Mouse (Mus musculus) liver, embryonic 11.5 days (tissue): ENCODE data around the gene Prap1. TPM values are rescaled to one million over a fixed set of nuclear protein-coding genes. Genes with fewer than 3 reads are reported as not detected.

Experiments used
- ATAC-seq: fragments of 200-750 bp; cut with Nextera tagmentation; replicated peaks from 2 replicates; pipeline ENCODE4 v1.8.0; 2017; ENCODE audit warnings: moderate number of reproducible peaks, mild to moderate bottlenecking, moderate TSS enrichment, moderate library complexity; ENCODE audit not compliant: low FRiP score
- DNase-seq: peaks from one replicate; pipeline ENCODE4 v3.0.0-alpha.2; 2017; ENCODE audit warnings: low spot score
- H3K27ac ChIP-seq: fragments of 300-500 bp; sonication (generic); 2 replicates; pipeline ENCODE4 v1.5.1; 2014; ENCODE audit warnings: mild to moderate bottlenecking, low read depth, low read length, control low read depth
- H3K27me3 ChIP-seq: fragments of 300-500 bp; sonication (generic); replicated peaks from 2 replicates; pipeline ENCODE4 v1.6.1; 2014; ENCODE audit warnings: low read length, mixed read lengths; ENCODE audit not compliant: control insufficient read depth, insufficient read depth
- H3K36me3 ChIP-seq: fragments of 300-500 bp; sonication (generic); 2 replicates; pipeline ENCODE4 v1.6.1; 2014; ENCODE audit warnings: mild to moderate bottlenecking, low read length, moderate library complexity, mixed read lengths; ENCODE audit not compliant: control insufficient read depth, insufficient read depth
- H3K4me1 ChIP-seq: fragments of 300-500 bp; sonication (generic); replicated peaks from 2 replicates; pipeline ENCODE4 v1.6.1; 2014; ENCODE audit warnings: low read length, mixed read lengths; ENCODE audit not compliant: control insufficient read depth, insufficient read depth
- H3K4me2 ChIP-seq: fragments of 300-500 bp; sonication (generic); 2 replicates; pipeline ENCODE4 v1.6.1; 2014; ENCODE audit warnings: mild to moderate bottlenecking, control low read depth, moderate library complexity
- H3K4me3 ChIP-seq: fragments of 300-500 bp; sonication (generic); 2 replicates; pipeline ENCODE4 v1.5.1; 2014; ENCODE audit warnings: low read depth, low read length, control low read depth
- H3K9ac ChIP-seq: fragments of 300-500 bp; sonication (generic); 2 replicates; pipeline ENCODE4 v1.6.1; 2014; ENCODE audit warnings: low read depth, low read length, control low read depth
- H3K9me3 ChIP-seq: fragments of 300-500 bp; sonication (generic); 2 replicates; pipeline ENCODE4 v1.6.1; 2016; ENCODE audit warnings: low read length, inconsistent platforms, mixed read lengths; ENCODE audit not compliant: control insufficient read depth
- WGBS: fragments of 180-500 bp; shearing (Covaris S2); extraction: QIAGEN DNeasy Blood & Tissue Kit; methylation state at CpG from one replicate; pipeline ENCODE4 v1.1.7; 2014; 5-methylcytosine and 5-hydroxymethylcytosine counted together
- polyA plus RNA-seq: library from polyadenylated mRNA; unstranded; fragments of >200 nt; fragmentation: Nextera tagmentation; extraction: Ambion mirVana; gene quantifications from 2 replicates; pipeline ENCODE4 v1.2.1, GENCODE M21; 2014

Prap1 gene
- polyA plus RNA-seq, 1 experiment from 2014 or later, result not detected

- Histone ChIP-seq H3K4me1 (no peaks in the 10 kb centered on the region; the same call in 1 of the 2 replicates), H3K36me3 (no peaks in the 10 kb centered on the region), H3K9ac (no peak overlapping the region), H3K9me3 (no peaks in the 10 kb centered on the region), H3K4me3 (no peak overlapping the region), H3K27ac (no peak overlapping the region), H3K27me3 (peaks cover 86% of the 10 kb centered on the region), H3K4me2 (no peak overlapping the region)
- no peak for ATAC-seq
- DNase-seq, result no peak
- WGBS, result 21% methylated on average over 4 of the region's 4 CpGs
Observed at GRCm38 (mm10) chr7:140059601-140060000, 33.6 kb upstream of the Prap1 start.

GRCm38 (mm10) chr7:140060936-140061831, 32.0 kb upstream of the Prap1 start:
- no peak overlapping the region for H3K9ac ChIP-seq
- no peak overlapping the region for H3K27ac ChIP-seq
- no peaks in the 10 kb centered on the region for H3K9me3 ChIP-seq
- no peaks in the 10 kb centered on the region; the same call in 1 of the 2 replicates for H3K4me1 ChIP-seq
- H3K4me2 ChIP-seq, result peak overlapping the region; percentile 62
- H3K27me3 ChIP-seq, result peaks cover 85% of the 10 kb centered on the region
- 3% methylated on average over 47 of the region's 47 CpGs for WGBS
- H3K4me3 ChIP-seq, result peak overlapping the region; percentile 29
- no peaks in the 10 kb centered on the region for H3K36me3 ChIP-seq
- DNase-seq (no peak), ATAC-seq (no peak)

GRCm38 (mm10) chr7:140061832-140062130, 31.4 kb upstream of the Prap1 start:
- no peaks in the 10 kb centered on the region for H3K9me3 ChIP-seq
- H3K4me2 ChIP-seq, result peak overlapping the region; percentile 62
- ATAC-seq (no peak), DNase-seq (no peak)
- H3K4me3 ChIP-seq, result no peak overlapping the region; the same call in 1 of the 2 replicates
- WGBS, result 6% methylated on average over 6 of the region's 6 CpGs
- no peaks in the 10 kb centered on the region; the same call in 1 of the 2 replicates for H3K4me1 ChIP-seq
- H3K9ac ChIP-seq, result no peak overlapping the region
- H3K27me3 ChIP-seq, result peaks cover 79% of the 10 kb centered on the region
- H3K27ac ChIP-seq, result no peak overlapping the region
- no peaks in the 10 kb centered on the region for H3K36me3 ChIP-seq

- Histone ChIP-seq H3K4me2 (no peak overlapping the region), H3K4me1 (no peaks in the 10 kb centered on the region; the same call in 1 of the 2 replicates), H3K27ac (no peak overlapping the region), H3K36me3 (no peaks in the 10 kb centered on the region), H3K9ac (no peak overlapping the region), H3K27me3 (peaks cover 74% of the 10 kb centered on the region), H3K9me3 (no peaks in the 10 kb centered on the region), H3K4me3 (no peak overlapping the region)
- DNase-seq, result no peak
- WGBS, result 21% methylated on average over 11 of the region's 11 CpGs
- 0 out of 2 replicates have a peak, but pooled peaks have one; percentile 13 for ATAC-seq
Observed at GRCm38 (mm10) chr7:140062307-140062706, 30.9 kb upstream of the Prap1 start.

GRCm38 (mm10) chr7:140063092-140063491, 30.1 kb upstream of the Prap1 start:
- peaks cover 66% of the 10 kb centered on the region for H3K27me3 ChIP-seq
- H3K4me1 ChIP-seq, result no peaks in the 10 kb centered on the region; the same call in 1 of the 2 replicates
- H3K9ac ChIP-seq, result no peak overlapping the region
- H3K36me3 ChIP-seq, result no peaks in the 10 kb centered on the region
- ATAC-seq (peak; percentile 42; the same call in 1 of the 2 replicates), DNase-seq (no peak)
- H3K4me3 ChIP-seq, result no peak overlapping the region
- WGBS, result 19% methylated on average over 7 of the region's 7 CpGs
- no peak overlapping the region for H3K27ac ChIP-seq
- H3K9me3 ChIP-seq, result no peaks in the 10 kb centered on the region
- H3K4me2 ChIP-seq, result no peak overlapping the region

- Histone ChIP-seq H3K9ac (no peak overlapping the region), H3K36me3 (no peaks in the 10 kb centered on the region), H3K9me3 (no peaks in the 10 kb centered on the region), H3K27me3 (peaks cover 26% of the 10 kb centered on the region), H3K4me1 (no peaks in the 10 kb centered on the region), H3K4me2 (no peak overlapping the region), H3K27ac (no peak overlapping the region), H3K4me3 (no peak overlapping the region)
- ATAC-seq (no peak), DNase-seq (no peak)
- 46% methylated on average over 6 of the region's 6 CpGs for whole genome bisulfite sequencing
Observed at GRCm38 (mm10) chr7:140067397-140067796, 25.8 kb upstream of the Prap1 start.

GRCm38 (mm10) chr7:140070042-140070711, 23.0 kb upstream of the Prap1 start:
- WGBS, result 32% methylated on average over 39 of the region's 39 CpGs
- no peaks in the 10 kb centered on the region for H3K36me3 ChIP-seq
- peaks cover 4% of the 10 kb centered on the region for H3K27me3 ChIP-seq
- no peak overlapping the region for H3K9ac ChIP-seq
- no peaks in the 10 kb centered on the region for H3K4me1 ChIP-seq
- H3K4me2 ChIP-seq, result peak overlapping the region; percentile 66
- H3K27ac ChIP-seq, result no peak overlapping the region
- ATAC-seq, result no peak
- no peak for DNase-seq
- H3K9me3 ChIP-seq, result no peaks in the 10 kb centered on the region
- H3K4me3 ChIP-seq, result peak overlapping the region; percentile 37

- H3K9me3 ChIP-seq, result no peaks in the 10 kb centered on the region
- no peak overlapping the region for H3K27ac ChIP-seq
- DNase-seq (no peak), ATAC-seq (no peak)
- peaks cover 36% of the 10 kb centered on the region for H3K27me3 ChIP-seq
- no peaks in the 10 kb centered on the region for H3K36me3 ChIP-seq
- no peak overlapping the region for H3K9ac ChIP-seq
- H3K4me3 ChIP-seq, result no peak overlapping the region
- 69% methylated on average over 6 of the region's 6 CpGs for WGBS
- no peak overlapping the region for H3K4me2 ChIP-seq
- H3K4me1 ChIP-seq, result 0 out of 2 replicates have a peak, but pooled peaks cover 3% of the 10 kb centered on the region
Observed at GRCm38 (mm10) chr7:140077698-140078097, 15.5 kb upstream of the Prap1 start.
